Mouse (Mus musculus) NIH3T3 (cell line): ENCODE data around the gene Mogat2.

Experiments
- DNase-seq: peaks from one replicate; pipeline ENCODE4 v3.0.0-alpha.2; 2012; ENCODE audit warnings: low read depth

The Mogat2 gene

DNA sequence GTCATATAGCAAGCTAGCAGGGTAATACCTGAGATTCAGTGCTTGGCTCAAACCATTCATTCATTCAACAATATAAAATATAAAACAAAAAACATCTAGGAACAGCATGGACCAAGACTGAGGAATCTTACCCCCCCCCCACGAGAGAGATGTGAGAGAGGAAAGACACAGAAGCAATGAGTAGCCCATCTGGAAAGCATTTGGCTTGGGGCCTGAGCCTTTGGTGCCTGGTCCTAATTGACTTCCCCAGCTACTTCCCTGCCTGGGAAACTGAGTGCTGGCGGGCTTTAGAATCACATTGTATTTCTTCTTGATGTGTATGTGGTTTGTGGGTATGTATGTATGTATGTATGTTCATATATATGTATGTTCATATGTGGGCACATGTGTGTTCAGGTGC lies 2.8 kb downstream of the Mogat2 start:
- DNase-seq, result no peak

DNA sequence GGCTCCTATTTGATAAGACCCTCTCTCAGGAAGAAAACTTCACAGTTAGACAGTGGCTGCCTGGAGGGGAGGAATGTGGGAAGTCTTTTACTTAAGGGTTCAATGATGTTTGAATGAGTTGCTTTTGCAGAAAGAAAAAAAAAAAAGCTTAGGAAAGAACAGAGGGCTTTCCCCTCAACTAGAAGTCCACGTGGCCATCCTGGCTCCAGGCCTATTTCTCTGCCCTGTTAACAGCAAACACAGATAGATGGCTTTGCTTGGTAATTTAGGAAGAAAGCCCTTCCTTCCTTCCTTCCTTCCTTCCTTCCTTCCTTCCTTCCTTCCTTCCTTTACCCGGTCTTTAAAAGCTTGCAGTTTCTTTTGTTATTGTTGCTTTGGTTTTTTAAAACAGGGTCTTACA lies 3.5 kb downstream of the Mogat2 start:
- DNase-seq, result peak; percentile 19

DNA sequence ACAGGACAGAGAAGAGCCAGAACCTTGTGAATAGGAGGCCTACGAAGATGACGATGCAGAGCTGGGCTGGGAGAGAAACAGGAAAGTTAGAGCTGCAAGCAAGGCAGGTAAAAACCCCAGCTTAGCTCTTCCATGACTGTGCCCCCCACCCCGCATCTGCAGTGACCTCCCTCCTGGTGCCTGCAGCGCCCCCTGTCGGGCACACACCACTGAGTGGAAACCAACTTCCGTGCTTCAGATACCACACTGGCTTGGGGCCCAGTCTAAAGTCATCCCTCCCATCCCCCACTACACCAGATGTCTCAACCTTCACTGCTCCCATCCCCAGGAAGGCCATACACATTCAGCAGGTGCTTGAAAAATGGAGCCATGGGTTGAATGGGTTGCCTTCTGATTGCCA lies 5.8 kb downstream of the Mogat2 start:
- DNase-seq, result no peak

DNA sequence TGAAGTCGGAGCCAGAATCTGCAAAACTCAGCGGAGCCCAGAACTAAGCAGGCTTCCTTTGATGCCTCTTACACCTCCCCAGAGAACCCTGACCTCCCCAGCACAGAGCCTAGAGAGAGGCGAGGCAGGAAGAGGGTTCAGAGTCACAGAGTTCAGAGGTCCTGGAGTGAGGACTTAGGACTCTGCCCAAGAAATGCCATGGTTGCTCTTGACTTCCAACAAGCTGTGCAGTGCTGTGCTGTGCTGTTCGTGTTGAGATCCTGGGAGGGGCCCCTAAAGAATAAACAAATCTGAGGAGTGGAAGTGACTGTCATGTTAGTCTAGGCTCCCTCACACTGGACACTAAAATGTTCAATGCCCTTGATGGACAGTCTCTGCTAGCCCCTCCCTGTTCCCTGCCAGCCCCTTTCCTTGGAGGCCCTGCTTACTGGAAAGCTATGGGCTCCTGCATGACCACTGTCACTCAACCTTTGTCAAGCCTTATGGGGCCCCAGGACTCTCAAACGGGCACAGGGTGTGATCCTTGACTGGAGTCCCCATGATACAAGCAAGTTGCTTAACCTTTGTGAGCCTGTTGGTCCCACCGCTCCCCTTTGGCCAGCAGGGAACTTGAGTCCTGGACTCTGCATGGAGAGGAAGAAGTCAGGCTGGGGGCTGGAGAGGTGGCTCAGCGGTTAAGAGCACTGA lies 8.2 kb downstream of the Mogat2 start:
- no peak for DNase-seq

DNA sequence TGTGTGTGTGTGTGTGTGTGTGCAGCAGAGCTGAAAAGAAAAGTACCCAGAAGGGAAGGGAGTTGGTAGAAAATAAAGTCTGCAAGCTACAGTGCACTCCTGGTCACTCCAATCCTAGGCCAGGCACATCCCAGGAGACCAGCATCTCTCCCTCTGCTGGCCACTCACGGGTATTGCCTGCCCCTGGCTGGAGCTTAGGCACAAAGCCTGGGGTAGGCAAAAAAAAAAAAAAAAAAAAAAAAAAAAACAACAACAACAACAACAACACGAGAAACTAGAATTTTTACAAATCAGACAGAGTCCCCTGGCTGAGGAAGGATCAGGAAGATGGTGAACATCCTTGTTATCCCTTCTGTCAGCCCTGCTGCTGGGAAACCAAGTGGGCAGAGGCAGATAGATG lies 9.0 kb downstream of the Mogat2 start:
- DNase-seq, result peak; percentile 70

DNA sequence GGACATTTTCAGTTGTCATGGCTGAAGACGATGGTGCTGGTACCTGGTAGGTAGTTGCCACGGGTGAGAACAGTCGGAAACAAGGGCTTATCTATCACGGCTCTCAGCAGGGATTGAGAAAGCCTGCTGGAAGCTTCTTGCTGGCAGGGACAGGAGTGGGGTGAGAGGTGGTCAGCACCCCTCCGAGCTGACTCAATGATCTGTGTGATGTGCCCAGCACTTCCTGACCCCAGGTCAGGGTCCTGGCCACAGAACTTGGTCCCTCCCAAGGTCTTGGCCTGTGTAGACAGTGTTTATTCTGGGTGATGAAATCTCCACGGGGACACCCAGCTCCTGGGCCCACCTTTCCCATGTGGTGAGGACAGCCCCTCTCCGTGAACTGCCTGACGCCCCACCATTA lies 9.6 kb downstream of the Mogat2 start:
- DNase-seq, result no peak

DNA sequence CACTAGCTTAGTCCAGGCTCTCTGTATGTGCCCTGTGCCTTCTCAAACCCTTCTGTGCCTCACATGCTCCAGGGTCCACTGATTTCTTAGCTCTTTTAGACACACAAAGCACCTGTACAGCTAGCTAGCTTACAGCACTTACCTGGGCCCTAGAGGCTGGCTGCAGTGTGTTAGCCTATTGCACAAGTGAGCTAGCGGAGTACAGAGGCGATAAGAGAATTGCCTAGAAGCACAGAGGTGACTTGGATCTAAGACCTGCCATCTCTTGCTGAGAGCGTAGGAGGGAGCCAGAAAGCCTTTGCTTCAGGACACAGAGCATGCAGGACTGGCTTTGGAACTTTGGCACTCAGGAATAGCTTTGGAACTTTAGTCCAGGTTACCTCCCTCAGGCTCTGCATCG lies 11.2 kb downstream of the Mogat2 start:
- DNase-seq, result no peak

DNA sequence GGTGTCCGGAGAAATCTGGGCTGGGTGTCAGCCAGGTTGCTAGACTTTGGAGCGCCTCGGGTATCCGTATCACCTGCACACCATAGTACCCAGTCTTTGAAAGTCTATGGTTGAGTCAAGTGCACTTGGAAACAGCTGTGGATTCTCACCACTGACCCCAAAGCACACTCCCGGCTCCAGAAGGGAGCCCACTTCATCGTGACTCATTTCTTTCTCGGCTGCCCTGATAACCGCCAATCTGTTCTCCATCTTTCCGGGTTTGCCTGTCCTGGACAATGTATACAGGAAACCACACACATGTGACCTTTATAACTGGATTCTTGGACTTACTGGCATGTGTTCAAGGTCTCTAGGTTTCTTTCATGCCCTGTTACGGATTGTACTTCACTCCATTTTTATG lies 11.8 kb downstream of the Mogat2 start:
- no peak for DNase-seq

DNA sequence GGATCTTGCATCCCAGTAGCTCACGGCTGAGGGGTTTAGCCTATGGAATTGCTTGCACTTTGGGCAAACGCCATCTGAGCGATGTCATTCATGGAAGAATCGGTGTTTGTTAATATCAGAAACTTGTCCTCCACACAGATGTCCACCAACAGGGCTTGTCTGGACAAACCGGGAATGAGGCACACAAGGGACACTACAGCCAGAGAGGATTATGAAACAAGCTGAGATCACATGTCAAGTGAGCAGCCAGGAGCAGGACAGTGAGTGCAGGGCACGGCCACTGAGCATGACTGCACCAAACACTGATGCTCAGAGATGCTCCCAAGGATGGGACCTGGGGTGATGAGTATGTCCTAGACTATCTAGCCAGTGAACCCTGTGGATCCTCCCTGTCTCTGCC lies 13.0 kb downstream of the Mogat2 start:
- no peak for DNase-seq

DNA sequence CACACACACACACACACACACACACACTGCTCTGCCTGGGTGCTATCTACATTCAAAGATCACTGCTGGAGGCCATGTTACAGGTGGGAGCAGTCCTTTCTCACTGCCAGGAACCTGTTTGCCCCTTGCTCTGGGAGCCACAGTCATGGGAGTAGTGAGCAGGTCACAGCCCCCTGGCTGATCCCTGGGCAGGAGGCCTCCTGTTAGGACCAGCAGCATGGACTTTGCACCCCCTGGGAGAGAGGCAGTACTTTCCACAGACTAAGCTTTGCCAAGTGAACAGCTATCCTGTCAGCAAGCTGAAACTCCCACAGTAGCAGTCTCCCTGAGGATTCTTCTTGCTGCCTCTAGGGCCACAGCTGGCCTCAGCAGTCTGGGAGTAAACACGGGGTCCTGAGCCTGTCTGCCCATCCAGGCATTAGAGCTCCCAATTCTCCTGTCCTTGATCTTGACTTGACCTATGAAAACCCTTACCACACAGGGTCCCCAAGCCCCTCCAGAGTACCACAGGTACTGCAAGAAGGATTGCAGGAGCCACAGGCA lies 13.7 kb downstream of the Mogat2 start:
- no peak for DNase-seq

DNA sequence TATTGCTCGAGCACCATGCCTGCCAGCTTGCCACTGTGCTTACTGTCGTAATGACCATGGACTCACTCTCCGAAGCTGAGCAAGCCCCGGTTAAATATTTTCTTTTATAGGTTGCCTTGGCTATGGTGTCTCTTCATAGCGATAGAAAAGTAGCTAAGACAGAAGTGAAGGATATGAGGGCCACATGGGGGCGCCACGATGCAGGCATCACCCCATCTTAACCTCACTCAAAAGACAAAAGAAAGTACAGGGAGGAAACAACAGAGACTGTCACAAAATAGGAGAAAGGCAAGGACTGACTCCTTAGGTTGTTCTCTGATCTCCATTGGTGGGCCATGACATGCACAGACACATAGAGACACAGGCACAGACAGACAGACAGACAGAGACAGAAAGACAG lies 14.2 kb downstream of the Mogat2 start:
- peak; percentile 22 for DNase-seq

DNA sequence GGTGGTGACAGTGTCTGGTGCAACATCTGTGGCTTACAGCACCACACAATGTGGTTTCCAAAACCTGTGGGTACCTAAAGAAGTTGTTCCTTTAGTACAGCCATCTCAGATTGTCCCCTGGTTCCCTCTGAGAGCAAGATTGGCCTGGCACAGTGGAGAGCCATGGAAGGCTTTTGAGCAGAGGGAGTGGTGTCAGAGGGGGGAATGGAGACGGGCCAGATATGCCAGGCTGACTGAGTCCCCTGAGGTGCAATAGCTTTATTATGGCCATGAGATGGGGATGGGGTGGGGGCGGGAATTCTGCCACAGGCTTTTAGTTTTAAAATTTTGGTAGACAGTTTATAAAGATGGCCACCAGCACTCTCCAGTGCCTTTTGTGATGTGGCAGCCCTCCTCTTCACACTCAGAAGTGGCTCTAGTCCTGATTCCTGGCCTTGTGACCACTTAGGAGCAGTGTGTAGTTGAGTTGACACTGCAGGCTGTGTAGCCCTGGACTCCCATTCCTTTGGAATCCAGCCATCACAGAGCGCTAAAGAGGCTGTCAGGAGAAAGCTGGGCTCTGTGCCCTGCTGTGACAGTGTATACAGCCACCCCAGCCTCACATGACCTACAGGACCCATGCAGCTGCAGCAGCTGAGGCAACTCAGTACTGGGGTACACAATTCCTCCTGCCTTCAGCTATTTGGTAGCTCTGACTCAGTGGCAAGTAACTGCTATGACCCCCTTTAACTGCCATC lies 20.9 kb downstream of the Mogat2 start:
- DNase-seq, result peak; percentile 10

DNA sequence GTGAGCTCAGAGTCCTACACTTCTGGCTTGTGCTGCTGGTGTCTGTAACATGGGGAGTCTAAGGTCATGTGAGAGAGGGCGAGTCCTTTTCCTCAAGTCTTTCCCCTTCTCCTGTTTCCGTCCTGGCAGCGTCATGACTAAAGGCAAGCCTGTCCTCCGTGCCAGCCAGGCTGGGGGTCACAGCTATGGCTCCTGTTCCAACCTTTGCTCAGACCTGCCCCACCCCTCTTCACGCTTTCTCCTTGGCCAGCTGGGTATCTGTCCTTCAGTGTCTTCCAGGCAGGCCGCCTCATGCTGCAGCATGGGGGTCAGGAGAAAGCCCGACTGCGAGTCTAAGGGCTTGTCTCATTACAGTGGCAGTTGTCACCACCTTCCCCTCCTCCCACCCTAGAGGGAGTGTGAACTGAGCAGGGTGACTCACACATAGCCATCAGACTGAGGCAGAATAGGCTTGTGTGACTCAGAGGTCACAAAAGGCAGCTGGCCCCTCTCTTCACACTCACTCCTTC lies 23.0 kb downstream of the Mogat2 start:
- DNase-seq, result peak; percentile 25

DNA sequence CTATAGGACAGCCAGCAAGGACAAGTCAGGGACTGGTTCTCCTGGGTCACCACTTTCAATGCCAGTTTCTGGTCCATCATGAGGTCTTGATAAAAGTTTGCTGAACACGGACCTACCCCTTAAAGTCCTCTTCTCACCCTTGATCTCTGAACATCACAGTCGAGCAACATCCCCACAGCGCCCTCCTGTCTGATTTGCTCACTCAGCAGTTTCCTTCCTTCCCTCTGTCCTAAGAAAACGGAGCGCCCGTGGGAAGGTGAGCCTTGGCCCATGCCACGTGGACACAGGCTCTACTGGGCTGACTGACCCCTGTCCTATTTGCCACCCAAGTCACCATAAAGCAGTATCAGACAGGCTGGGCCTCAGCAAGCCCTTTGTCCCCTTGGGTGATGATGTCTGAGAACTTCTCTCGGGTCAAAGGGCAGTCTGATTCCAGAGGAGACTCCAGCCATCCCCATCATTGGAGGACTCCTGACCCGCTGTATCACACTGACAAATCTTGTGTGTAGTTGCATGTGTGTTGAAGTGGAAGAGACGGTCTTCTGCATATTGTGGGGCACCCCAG lies 23.7 kb downstream of the Mogat2 start:
- DNase-seq, result no peak

DNA sequence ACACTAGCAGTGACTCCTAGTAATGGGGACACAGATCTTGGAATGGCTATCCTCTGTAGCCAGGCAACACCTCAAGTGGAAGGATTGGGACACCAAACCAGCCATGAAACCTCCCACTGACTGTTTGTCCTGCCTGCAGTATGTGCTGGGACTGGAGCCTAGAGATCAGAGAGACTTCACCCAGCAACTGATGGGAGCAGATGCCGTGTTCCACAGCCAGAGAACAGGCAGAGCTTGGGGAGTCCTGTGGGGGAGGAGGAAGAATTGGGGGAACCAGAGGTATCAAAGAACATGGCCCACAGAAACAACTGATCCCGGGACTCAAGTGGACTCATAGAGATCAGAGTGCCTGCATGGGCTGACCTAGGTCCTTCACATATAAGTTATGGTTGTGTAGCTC lies 24.7 kb downstream of the Mogat2 start:
- DNase-seq, result no peak

DNA sequence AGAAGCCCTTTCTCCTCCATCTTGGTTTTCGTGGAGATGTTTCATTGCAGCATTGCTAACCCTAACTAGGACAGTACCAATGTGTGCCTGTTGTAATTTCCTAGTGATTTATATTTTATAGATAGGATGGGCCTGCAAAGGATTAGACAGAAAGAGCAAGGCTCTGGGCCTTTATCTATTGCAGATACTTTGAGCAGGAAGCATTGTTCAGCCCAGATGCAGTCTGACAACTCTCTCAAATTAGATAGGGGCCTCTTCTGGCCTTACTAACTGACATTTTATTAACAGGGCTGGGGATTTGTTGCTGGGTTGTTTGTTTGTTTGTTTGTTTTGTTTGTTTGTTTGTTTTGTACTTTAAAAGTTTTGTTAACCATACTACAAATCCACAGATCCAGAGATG lies 25.4 kb downstream of the Mogat2 start:
- no peak for DNase-seq

DNA sequence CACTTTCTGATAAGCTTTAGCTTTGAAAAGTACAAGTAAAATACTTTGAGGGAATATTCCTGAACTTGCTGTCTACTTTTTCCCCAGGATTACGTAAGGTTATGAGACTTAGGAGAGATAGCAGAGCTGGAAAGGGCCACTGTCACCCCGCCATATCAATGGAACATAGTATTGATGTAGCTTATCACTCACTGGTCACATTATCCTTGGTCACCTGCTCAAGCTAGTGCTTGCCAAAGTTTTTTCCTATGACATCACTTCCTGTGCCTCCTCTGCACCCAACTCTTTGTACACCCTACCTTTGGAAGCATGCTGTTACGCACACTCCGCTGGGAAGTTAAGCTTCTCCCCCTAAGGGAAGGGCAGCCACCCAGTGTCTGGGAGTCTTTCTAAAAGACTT lies 29.7 kb downstream of the Mogat2 start:
- no peak for DNase-seq

DNA sequence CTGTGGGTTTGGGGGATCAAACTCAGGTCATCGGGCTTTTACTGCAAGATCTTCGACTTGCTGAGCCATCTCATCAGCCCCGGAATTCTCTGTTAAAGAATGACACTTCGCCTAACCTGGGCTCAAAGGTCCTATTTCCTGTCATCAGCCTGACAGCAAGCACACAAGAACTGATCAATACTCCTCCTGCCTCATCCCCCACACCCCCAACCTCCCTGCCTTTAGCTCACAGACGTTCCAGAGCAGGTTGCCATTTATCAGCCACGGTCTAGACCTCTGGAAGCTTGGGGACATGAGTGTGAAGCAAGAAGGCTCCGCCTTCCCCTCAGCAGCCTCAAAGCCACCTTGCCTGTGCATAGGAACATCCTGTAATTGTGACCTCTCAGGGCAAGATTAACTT lies 32.1 kb downstream of the Mogat2 start:
- DNase-seq, result no peak

DNA sequence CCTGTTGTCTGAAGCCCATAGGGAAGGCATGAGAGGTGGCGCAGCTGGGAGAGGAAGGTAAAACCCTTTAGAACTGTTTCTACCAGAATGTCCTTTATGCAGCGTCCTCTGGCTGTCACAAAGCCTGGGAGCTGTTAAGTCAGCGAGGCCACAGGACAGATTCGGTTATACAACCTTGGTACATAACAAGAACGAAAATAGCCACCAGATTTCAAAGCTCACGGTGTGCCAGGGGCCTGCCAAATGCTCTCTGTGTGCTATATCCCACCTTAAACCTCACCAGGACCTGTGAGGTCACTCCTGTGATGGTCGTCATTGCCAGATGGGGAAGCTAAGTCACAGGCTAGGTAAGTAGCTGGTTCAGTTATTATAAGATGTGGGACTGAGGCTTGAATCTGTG lies 36.3 kb downstream of the Mogat2 start:
- DNase-seq, result no peak

DNA sequence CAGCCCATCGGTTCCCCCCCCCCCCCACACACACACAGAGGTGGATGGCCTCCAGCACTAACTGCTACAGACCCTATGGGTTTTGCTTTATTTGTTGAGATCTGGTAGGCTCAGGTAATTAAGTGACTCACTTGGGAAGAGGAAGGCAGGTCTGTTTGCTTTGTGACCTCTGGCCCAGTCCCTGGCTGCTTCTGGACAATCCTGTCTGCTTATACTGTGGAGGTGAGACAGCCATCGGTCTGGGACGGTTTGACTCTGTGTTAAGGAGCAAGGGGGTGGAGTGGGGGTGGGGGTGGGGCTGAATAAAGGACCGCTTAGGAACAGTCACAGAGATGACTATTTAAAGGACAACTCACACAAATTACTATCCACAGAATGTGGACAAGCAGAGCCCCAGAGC lies 38.1 kb downstream of the Mogat2 start:
- no peak for DNase-seq

DNA sequence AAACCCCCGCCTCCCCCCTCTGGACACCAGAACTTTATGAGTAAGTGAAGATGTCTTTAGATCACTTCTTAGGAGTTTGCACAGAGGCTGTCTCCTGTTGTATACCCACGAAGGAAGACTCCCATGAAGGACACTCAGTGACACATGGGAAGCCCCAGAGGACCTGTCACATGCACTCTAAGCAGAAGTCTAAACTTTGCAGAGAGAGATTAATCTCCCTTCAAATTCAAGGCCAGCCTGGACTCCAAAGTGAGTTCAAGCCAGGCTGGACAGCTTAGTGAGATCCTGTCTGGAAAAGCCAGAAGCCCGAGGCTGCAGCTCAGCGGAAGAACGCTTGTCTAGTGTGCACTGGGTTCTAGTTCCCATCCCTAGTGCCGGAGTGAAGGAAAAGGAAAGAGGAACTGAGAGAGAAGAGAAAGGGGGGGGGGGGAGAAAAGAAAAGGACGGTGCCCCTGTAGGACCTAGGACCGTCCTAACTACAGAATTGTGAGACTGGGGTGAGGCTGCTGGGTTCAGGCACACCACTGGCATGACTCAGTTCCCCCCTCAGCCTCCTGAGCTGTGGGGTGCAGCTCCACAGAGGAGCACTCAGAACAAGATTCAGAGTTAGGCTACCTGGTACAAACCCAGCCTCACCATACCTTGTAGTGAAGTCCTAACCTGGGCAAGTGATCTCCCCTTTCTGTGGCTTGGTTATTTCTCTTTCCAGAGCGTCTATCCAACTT lies 38.8 kb downstream of the Mogat2 start:
- no peak for DNase-seq

DNA sequence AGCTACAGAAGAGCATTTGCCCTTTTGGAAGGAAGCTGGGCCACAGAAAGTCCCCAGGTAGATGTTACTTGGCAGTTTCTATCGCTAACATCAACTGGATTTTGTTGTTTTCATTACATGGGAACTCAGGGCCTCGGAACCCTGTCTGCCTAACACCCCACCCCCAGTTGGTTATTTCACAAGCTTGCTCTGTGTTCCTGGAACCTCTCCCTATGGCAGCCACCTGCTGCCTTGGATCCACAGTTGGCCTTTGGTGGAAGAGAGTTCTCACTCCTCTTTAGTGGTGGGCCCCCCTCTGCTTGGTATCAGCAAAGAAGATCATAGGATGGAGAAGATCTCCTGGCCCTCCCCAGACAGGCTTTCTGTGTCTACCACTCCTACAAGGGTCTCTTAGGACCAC lies 39.6 kb downstream of the Mogat2 start:
- DNase-seq, result no peak

DNA sequence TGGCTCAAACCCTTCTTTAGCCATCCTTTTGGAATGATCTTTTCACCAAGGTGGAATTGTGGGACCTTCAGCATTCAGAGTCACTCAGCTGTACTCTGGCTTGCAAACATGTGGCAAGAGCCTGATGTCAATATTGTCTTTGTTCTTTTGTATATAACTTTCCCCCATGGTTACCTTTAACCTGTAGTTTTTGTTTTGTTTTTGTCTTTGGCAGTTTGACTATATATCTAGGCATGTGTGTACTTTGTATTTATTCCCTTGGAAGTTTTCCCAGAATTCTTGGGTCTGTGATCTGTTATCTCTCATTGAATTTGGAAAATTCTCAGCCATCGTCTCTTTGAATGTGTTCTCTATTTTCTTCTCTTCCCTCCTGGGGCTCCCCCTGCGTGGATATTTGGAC lies 43.9 kb downstream of the Mogat2 start:
- DNase-seq, result no peak
